Mouse (Mus musculus): ENCODE results near the gene Epor. TPM values are rescaled to one million over a fixed set of nuclear protein-coding genes. Genes with fewer than 3 reads are reported as not detected.
A peak's percentile ranks its signal among the peaks of the same experiment; 100 is the strongest.

Gene Epor
- polyA plus RNA-seq, 1 experiment from 2014 or later = 144 TPM

GRCm38 (mm10) chr9:21925034-21925433 is 38.3 kb downstream of the Epor start:
- no peaks in the 10 kb centered on the region for H3K27me3 ChIP-seq
- 76% methylated on average over 3 of the region's 3 CpGs for whole genome bisulfite sequencing (ENCODE audit: insufficient replicate concordance)
- H3K36me3 ChIP-seq = peaks cover 5% of the 10 kb centered on the region; the same call in 1 of the 2 replicates
- no peak for DNase-seq
- no peak for ATAC-seq (ENCODE audit: low read depth)
- H3K4me2 ChIP-seq = no peak overlapping the region
- peaks cover 41% of the 10 kb centered on the region for H3K4me1 ChIP-seq (replicated peaks)
- no peak overlapping the region for H3K9ac ChIP-seq
- H3K27ac ChIP-seq = no peak overlapping the region
- no peaks in the 10 kb centered on the region for H3K9me3 ChIP-seq (replicated peaks)
- no peak overlapping the region for H3K4me3 ChIP-seq (replicated peaks)

GRCm38 (mm10) chr9:21924099-21924493 is 39.2 kb downstream of the Epor start:
- H3K9me3 ChIP-seq (replicated peaks) = no peaks in the 10 kb centered on the region
- 29% methylated on average over 6 of the region's 6 CpGs for WGBS (ENCODE audit: insufficient replicate concordance)
- peaks cover 44% of the 10 kb centered on the region for H3K4me1 ChIP-seq (replicated peaks)
- no peak overlapping the region for H3K4me2 ChIP-seq
- ATAC-seq (ENCODE audit: low read depth) (peak; percentile 69), DNase-seq (peak; percentile 46)
- H3K4me3 ChIP-seq (replicated peaks) = no peak overlapping the region
- peak overlapping the region; percentile 67 for H3K27ac ChIP-seq
- no peak overlapping the region for H3K9ac ChIP-seq
- no peaks in the 10 kb centered on the region for H3K27me3 ChIP-seq
- H3K36me3 ChIP-seq = peaks cover 5% of the 10 kb centered on the region; the same call in 1 of the 2 replicates

GRCm38 (mm10) chr9:21923490-21924098 is 39.7 kb downstream of the Epor start:
- H3K4me1 ChIP-seq (replicated peaks) = peaks cover 49% of the 10 kb centered on the region
- H3K4me2 ChIP-seq = no peak overlapping the region
- no peak for ATAC-seq (ENCODE audit: low read depth)
- no peak for DNase-seq
- no peak overlapping the region for H3K4me3 ChIP-seq (replicated peaks)
- WGBS (ENCODE audit: insufficient replicate concordance) = 34% methylated on average over 3 of the region's 3 CpGs
- H3K9me3 ChIP-seq (replicated peaks) = no peaks in the 10 kb centered on the region
- H3K27me3 ChIP-seq = no peaks in the 10 kb centered on the region
- peak overlapping the region; percentile 67 for H3K27ac ChIP-seq
- peaks cover 5% of the 10 kb centered on the region; the same call in 1 of the 2 replicates for H3K36me3 ChIP-seq
- H3K9ac ChIP-seq = no peak overlapping the region

- no peaks in the 10 kb centered on the region for H3K27me3 ChIP-seq
- no peak overlapping the region for H3K27ac ChIP-seq
- DNase-seq = no peak
- H3K4me2 ChIP-seq = no peak overlapping the region
- no peaks in the 10 kb centered on the region for H3K9me3 ChIP-seq (replicated peaks)
- no peak overlapping the region for H3K9ac ChIP-seq
- no peak overlapping the region for H3K4me3 ChIP-seq (replicated peaks)
- H3K4me1 ChIP-seq (replicated peaks) = peaks cover 54% of the 10 kb centered on the region
- H3K36me3 ChIP-seq = peaks cover 5% of the 10 kb centered on the region; the same call in 1 of the 2 replicates
- 78% methylated on average over 4 of the region's 4 CpGs for WGBS (ENCODE audit: insufficient replicate concordance)
- ATAC-seq (ENCODE audit: low read depth) = no peak
Measured at GRCm38 (mm10) chr9:21923036-21923435, 40.3 kb downstream of the Epor start.

- 0 out of 2 replicates have a peak overlapping the region, but pooled peaks have one; percentile 25 for H3K27ac ChIP-seq
- peak overlapping the region; percentile 72 for H3K4me3 ChIP-seq (replicated peaks)
Measured at GRCm38 (mm10) chr9:21918692-21919384, 44.5 kb downstream of the Epor start.

GRCm38 (mm10) chr9:21918035-21918592 is 45.2 kb downstream of the Epor start, which contains the start of gene Rab3d:
TSS of gene Rab3d (minus strand) at chr9:21918192.
- Histone ChIP-seq H3K9me3 (replicated peaks) (no peaks in the 10 kb centered on the region), H3K27ac (peak within 1 kb of the TSS; percentile 34; the same call in 1 of the 2 replicates), H3K4me3 (replicated peaks) (peak within 1 kb of the TSS; percentile 72), H3K4me2 (peak within 1 kb of the TSS; percentile 100), H3K36me3 (0 out of 2 replicates have a peak, but pooled peaks cover 11% of the 10 kb centered on the region), H3K4me1 (replicated peaks) (peaks cover 27% of the 10 kb centered on the region), H3K27me3 (peaks cover 27% of the 10 kb centered on the region), H3K9ac (peak within 1 kb of the TSS; percentile 82)
- 0% methylated on average over 36 of the region's 36 CpGs for WGBS (ENCODE audit: insufficient replicate concordance)
- ATAC-seq (ENCODE audit: low read depth) = peak; percentile 92
- peak; percentile 95 for DNase-seq

More at GRCm38 (mm10) chr9:21918692-21919384, 44.5 kb downstream of the Epor start:
- H3K27me3 ChIP-seq = peaks cover 27% of the 10 kb centered on the region
- H3K36me3 ChIP-seq = 0 out of 2 replicates have a peak, but pooled peaks cover 11% of the 10 kb centered on the region
- peaks cover 35% of the 10 kb centered on the region for H3K4me1 ChIP-seq (replicated peaks)
- no peaks in the 10 kb centered on the region for H3K9me3 ChIP-seq (replicated peaks)
- no peak overlapping the region for H3K9ac ChIP-seq
- peak overlapping the region; percentile 100 for H3K4me2 ChIP-seq
- WGBS (ENCODE audit: insufficient replicate concordance) = 27% methylated on average over 5 of the region's 5 CpGs
- no peak for DNase-seq
- no peak for ATAC-seq (ENCODE audit: low read depth)

GRCm38 (mm10) chr9:21917493-21918034 is 45.7 kb downstream of the Epor start:
- no peak; the same call in 1 of the 2 replicates for ATAC-seq (ENCODE audit: low read depth)
- H3K4me3 ChIP-seq (replicated peaks) = peak overlapping the region; percentile 72
- peak overlapping the region; percentile 82 for H3K9ac ChIP-seq
- peaks cover 27% of the 10 kb centered on the region for H3K4me1 ChIP-seq (replicated peaks)
- 0 out of 2 replicates have a peak, but pooled peaks cover 11% of the 10 kb centered on the region for H3K36me3 ChIP-seq
- H3K27ac ChIP-seq = peak overlapping the region; percentile 34; the same call in 1 of the 2 replicates
- DNase-seq = no peak
- peak overlapping the region; percentile 100 for H3K4me2 ChIP-seq
- peaks cover 27% of the 10 kb centered on the region for H3K27me3 ChIP-seq
- 1% methylated on average over 35 of the region's 35 CpGs for WGBS (ENCODE audit: insufficient replicate concordance)
- H3K9me3 ChIP-seq (replicated peaks) = no peaks in the 10 kb centered on the region

GRCm38 (mm10) chr9:21916851-21917492 is 46.3 kb downstream of the Epor start:
- H3K4me1 ChIP-seq (replicated peaks) = peaks cover 27% of the 10 kb centered on the region
- H3K4me3 ChIP-seq (replicated peaks) = peak overlapping the region; percentile 72
- no peak overlapping the region for H3K27ac ChIP-seq
- H3K9ac ChIP-seq = peak overlapping the region; percentile 82
- H3K36me3 ChIP-seq = 0 out of 2 replicates have a peak, but pooled peaks cover 11% of the 10 kb centered on the region
- DNase-seq (no peak), ATAC-seq (ENCODE audit: low read depth) (no peak)
- 57% methylated on average over 3 of the region's 3 CpGs for WGBS (ENCODE audit: insufficient replicate concordance)
- H3K9me3 ChIP-seq (replicated peaks) = no peaks in the 10 kb centered on the region
- H3K4me2 ChIP-seq = peak overlapping the region; percentile 100
- peaks cover 27% of the 10 kb centered on the region for H3K27me3 ChIP-seq

GRCm38 (mm10) chr9:21909474-21910223 is 53.7 kb downstream of the Epor start:
- H3K4me2 ChIP-seq = no peak overlapping the region
- WGBS (ENCODE audit: insufficient replicate concordance) = 57% methylated on average over 10 of the region's 10 CpGs
- DNase-seq (no peak), ATAC-seq (ENCODE audit: low read depth) (peak; percentile 31; the same call in 1 of the 2 replicates)
- no peak overlapping the region for H3K9ac ChIP-seq
- H3K27me3 ChIP-seq = no peaks in the 10 kb centered on the region
- no peak overlapping the region for H3K4me3 ChIP-seq (replicated peaks)
- 0 out of 2 replicates have a peak, but pooled peaks cover 5% of the 10 kb centered on the region for H3K36me3 ChIP-seq
- H3K9me3 ChIP-seq (replicated peaks) = no peaks in the 10 kb centered on the region
- H3K27ac ChIP-seq = peak overlapping the region; percentile 32; the same call in 1 of the 2 replicates
- H3K4me1 ChIP-seq (replicated peaks) = no peaks in the 10 kb centered on the region

Data from liver, embryonic 13.5 days (tissue).